Mouse (Mus musculus): ENCODE results near the gene Gabrp. TPM values are rescaled to one million over a fixed set of nuclear protein-coding genes. Genes with fewer than 3 reads are reported as not detected.

Gabrp gene
- polyA plus RNA-seq, 1 experiment: 0.05 TPM

DNA sequence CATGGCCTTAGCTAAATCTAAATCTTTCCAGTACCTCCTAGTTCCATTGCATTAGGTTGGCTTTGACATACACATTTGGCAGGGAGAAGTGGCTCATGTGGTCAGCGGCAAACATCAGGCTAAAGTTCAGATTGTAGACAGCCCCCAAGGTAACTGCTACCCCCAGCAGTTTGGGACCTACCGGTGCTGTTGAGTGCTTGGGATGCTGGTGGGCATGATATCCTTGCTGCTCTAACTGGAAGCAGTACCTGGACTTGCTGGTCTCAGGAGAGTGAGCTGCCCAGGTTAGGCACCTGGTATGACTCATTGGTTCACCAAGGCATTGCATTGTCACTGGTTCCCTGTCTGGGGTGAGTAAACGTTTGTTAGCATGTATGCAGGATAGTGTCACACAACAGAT lies 12.0 kb upstream of the Gabrp start:
- WGBS: 91% methylated on average over 3 of the region's 3 CpGs
- TF ChIP-seq CTCF (IDR thresholded peaks at IDR 0.05; ENCODE audit: borderline replicate concordance, insufficient read depth, low read depth, low read length) (no peak), POLR2A (IDR thresholded peaks at IDR 0.05; ENCODE audit: borderline replicate concordance, insufficient read depth, low read length) (no peak)
- H3K27ac ChIP-seq (ENCODE audit: insufficient read depth, low read length): no peak overlapping the region

DNA sequence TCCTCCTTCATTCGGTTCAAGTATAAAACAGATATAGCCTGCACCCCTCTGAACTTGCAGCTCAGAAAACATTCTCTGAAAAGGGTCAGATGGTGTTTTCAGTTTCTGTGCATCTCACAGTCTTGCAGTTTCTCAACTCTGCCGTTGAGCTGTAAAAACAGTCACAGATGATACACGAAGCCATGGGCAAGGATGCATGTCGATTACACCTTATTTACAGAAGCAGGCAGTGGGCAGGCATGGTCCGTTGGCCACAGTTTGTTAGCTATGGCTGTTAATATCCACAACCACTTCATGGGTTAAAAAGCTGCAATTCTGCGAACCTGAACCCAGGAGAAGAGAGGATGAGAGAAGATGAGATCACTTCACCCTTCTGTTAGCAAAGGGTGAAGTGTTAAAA lies 7.9 kb upstream of the Gabrp start:
- H3K27me3 ChIP-seq (ENCODE audit: control insufficient read depth, insufficient read depth, low read length): no peaks in the 10 kb centered on the region
- TF ChIP-seq CTCF (IDR thresholded peaks at IDR 0.05; ENCODE audit: borderline replicate concordance, insufficient read depth, low read depth, low read length) (no peak), POLR2A (IDR thresholded peaks at IDR 0.05; ENCODE audit: borderline replicate concordance, insufficient read depth, low read length) (no peak)
- 85% methylated on average over 6 of the region's 6 CpGs for WGBS
- DNase-seq: no peak
- no peak overlapping the region for H3K4me3 ChIP-seq (replicated peaks; ENCODE audit: insufficient read depth, low read depth, low read length)
- no peaks in the 10 kb centered on the region for H3K4me1 ChIP-seq (ENCODE audit: control insufficient read depth, insufficient read depth, low read length)
- H3K27ac ChIP-seq (ENCODE audit: insufficient read depth, low read length): no peak overlapping the region

More for the DNA sequence above, 12.0 kb upstream of the Gabrp start:
- no peaks in the 10 kb centered on the region; the same call in 1 of the 2 replicates for H3K27me3 ChIP-seq (ENCODE audit: control insufficient read depth, insufficient read depth, low read length)
- 0 out of 2 replicates have a peak, but pooled peaks cover 4% of the 10 kb centered on the region for H3K4me1 ChIP-seq (ENCODE audit: control insufficient read depth, insufficient read depth, low read length)
- DNase-seq: no peak
- H3K4me3 ChIP-seq (replicated peaks; ENCODE audit: insufficient read depth, low read depth, low read length): no peak overlapping the region

DNA sequence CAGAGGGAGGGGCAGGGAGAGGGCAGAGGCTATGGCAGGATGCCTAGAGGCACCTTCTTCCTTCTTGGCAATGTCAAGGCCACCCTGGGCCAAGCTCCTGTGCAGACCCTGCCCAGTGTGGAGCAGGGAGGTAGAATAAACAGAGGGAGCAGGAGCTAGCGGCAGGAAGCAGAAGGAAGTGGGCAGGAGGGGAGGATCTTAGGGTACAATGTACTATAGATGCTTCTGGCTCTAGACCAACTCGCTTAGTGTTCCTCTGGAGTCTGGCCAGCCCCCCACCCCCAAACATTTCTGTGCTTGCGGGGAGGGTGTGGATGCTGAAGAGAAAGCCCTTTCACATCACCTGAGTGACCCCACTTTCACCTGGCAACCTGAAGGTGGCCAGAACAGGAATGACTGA lies 862 bp upstream of the Gabrp start:
- no peak overlapping the region for H3K27ac ChIP-seq (ENCODE audit: insufficient read depth, low read length)

DNA sequence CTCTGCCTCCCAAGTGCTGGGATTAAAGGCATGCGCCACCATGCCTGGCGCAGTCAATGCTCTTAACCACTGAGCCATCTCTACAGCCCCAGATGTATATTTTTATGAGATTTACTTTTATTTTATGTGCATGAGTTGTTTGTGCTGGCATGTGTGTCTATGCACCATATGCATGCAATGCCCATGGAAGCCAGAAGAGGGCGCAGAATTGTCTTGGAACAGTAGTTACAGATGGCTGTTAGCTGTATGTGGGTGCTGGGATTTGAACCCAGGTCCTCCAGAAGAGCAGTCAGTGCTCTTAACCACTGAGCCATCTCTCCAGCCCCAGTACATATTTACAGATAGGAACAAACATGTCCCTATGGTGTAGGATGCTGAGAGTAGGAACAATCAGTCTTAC lies 3.8 kb downstream of the Gabrp start:
- Histone ChIP-seq H3K4me3 (replicated peaks; ENCODE audit: insufficient read depth, low read depth, low read length) (no peak overlapping the region), H3K27ac (ENCODE audit: insufficient read depth, low read length) (no peak overlapping the region), H3K27me3 (ENCODE audit: control insufficient read depth, insufficient read depth, low read length) (no peaks in the 10 kb centered on the region), H3K4me1 (ENCODE audit: control insufficient read depth, insufficient read depth, low read length) (no peaks in the 10 kb centered on the region)
- no peak for TF ChIP-seq POLR2A (IDR thresholded peaks at IDR 0.05; ENCODE audit: borderline replicate concordance, insufficient read depth, low read length)
- no peak for TF ChIP-seq CTCF (IDR thresholded peaks at IDR 0.05; ENCODE audit: borderline replicate concordance, insufficient read depth, low read depth, low read length)
- 80% methylated on average over 3 of the region's 3 CpGs for WGBS
- no peak for DNase-seq

More for the DNA sequence above, 862 bp upstream of the Gabrp start:
- Histone ChIP-seq H3K27me3 (ENCODE audit: control insufficient read depth, insufficient read depth, low read length) (no peaks in the 10 kb centered on the region), H3K4me1 (ENCODE audit: control insufficient read depth, insufficient read depth, low read length) (no peaks in the 10 kb centered on the region), H3K4me3 (replicated peaks; ENCODE audit: insufficient read depth, low read depth, low read length) (no peak overlapping the region)
- WGBS: 29% methylated on average over 3 of the region's 3 CpGs
- TF ChIP-seq POLR2A (IDR thresholded peaks at IDR 0.05; ENCODE audit: borderline replicate concordance, insufficient read depth, low read length) (no peak), CTCF (IDR thresholded peaks at IDR 0.05; ENCODE audit: borderline replicate concordance, insufficient read depth, low read depth, low read length) (no peak)
- no peak for DNase-seq

DNA sequence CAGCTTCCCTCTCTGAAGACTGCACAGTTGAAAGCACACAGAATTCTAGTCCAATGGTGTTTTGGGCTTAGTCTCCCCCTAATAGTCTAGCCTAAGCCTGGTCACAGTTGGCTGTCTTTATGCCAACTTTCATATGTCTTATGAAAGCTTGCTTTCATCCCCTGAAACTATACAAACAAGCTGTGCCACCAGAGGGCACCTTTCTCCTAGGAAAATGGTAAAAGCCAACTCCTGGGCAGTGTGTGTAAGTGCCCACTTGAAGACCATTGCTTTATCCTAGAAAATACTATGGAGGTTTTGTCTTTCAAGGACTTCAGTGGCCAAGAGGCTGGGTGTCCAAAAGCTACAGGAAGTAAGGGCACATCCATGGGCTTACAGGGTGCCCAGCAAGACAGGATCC lies 8.3 kb downstream of the Gabrp start:
- no peak for TF ChIP-seq POLR2A (IDR thresholded peaks at IDR 0.05; ENCODE audit: borderline replicate concordance, insufficient read depth, low read length)
- 0 out of 2 replicates have a peak, but pooled peaks have one; percentile 3 for TF ChIP-seq CTCF (IDR thresholded peaks at IDR 0.05; ENCODE audit: borderline replicate concordance, insufficient read depth, low read depth, low read length)
- H3K27ac ChIP-seq (ENCODE audit: insufficient read depth, low read length): no peak overlapping the region
- no peak for DNase-seq

DNA sequence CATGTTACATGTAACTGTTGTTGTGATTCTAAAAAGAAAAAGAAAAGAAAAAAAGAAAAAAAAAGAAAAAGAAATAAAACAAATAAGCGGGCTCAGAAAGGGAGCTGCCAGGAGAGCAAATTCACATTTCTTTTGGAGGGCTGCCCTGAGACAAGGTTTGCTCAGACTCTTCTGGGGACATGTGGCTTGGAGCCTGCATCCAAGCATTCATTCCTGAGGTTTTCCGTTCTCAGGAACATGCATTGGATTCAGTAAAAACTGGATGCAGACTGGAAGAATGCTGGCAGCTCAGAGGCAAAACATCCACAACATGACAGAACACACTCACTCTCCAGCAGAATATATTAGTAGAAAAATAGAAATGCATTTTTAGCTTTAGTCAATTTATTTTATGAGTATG lies 14.8 kb downstream of the Gabrp start:
- Histone ChIP-seq H3K27me3 (ENCODE audit: control insufficient read depth, insufficient read depth, low read length) (no peaks in the 10 kb centered on the region), H3K4me3 (replicated peaks; ENCODE audit: insufficient read depth, low read depth, low read length) (no peak overlapping the region), H3K27ac (ENCODE audit: insufficient read depth, low read length) (no peak overlapping the region), H3K4me1 (ENCODE audit: control insufficient read depth, insufficient read depth, low read length) (no peaks in the 10 kb centered on the region)
- TF ChIP-seq CTCF (IDR thresholded peaks at IDR 0.05; ENCODE audit: borderline replicate concordance, insufficient read depth, low read depth, low read length) (no peak), POLR2A (IDR thresholded peaks at IDR 0.05; ENCODE audit: borderline replicate concordance, insufficient read depth, low read length) (no peak)
- whole genome bisulfite sequencing: 76% methylated on average over 2 of the region's 2 CpGs
- no peak for DNase-seq

More for the DNA sequence above, 8.3 kb downstream of the Gabrp start:
- no peaks in the 10 kb centered on the region for H3K27me3 ChIP-seq (ENCODE audit: control insufficient read depth, insufficient read depth, low read length)
- H3K4me3 ChIP-seq (replicated peaks; ENCODE audit: insufficient read depth, low read depth, low read length): no peak overlapping the region
- H3K4me1 ChIP-seq (ENCODE audit: control insufficient read depth, insufficient read depth, low read length): no peaks in the 10 kb centered on the region

DNA sequence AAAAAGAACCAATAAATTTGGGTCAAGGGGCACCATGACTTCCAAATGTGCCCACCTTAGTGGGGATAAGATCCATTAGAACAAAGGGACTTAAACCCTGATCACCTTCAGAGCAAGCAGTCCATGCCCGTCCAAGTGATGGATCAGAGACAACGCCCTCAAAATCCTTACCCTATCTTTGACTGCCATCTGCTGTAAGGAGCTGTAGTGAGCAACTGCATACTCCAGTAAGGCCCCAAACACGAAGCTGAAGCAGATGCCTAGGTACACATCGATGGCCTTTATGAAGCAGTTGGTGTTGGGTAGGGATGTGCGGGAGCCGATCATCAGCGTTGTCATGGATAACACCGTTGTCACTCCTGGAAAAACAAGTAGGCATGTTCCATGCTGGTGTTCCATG lies 24.6 kb downstream of the Gabrp start:
- DNase-seq: peak; percentile 23 to 24
- WGBS: 75% methylated on average over 8 of the region's 8 CpGs
- no peaks in the 10 kb centered on the region for H3K27me3 ChIP-seq (ENCODE audit: control insufficient read depth, insufficient read depth, low read length)
- no peaks in the 10 kb centered on the region for H3K4me1 ChIP-seq (ENCODE audit: control insufficient read depth, insufficient read depth, low read length)
- no peak overlapping the region for H3K4me3 ChIP-seq (replicated peaks; ENCODE audit: insufficient read depth, low read depth, low read length)
- TF ChIP-seq POLR2A (IDR thresholded peaks at IDR 0.05; ENCODE audit: borderline replicate concordance, insufficient read depth, low read length) (no peak), CTCF (IDR thresholded peaks at IDR 0.05; ENCODE audit: borderline replicate concordance, insufficient read depth, low read depth, low read length) (peak; percentile 70)
- no peak overlapping the region for H3K27ac ChIP-seq (ENCODE audit: insufficient read depth, low read length)

DNA sequence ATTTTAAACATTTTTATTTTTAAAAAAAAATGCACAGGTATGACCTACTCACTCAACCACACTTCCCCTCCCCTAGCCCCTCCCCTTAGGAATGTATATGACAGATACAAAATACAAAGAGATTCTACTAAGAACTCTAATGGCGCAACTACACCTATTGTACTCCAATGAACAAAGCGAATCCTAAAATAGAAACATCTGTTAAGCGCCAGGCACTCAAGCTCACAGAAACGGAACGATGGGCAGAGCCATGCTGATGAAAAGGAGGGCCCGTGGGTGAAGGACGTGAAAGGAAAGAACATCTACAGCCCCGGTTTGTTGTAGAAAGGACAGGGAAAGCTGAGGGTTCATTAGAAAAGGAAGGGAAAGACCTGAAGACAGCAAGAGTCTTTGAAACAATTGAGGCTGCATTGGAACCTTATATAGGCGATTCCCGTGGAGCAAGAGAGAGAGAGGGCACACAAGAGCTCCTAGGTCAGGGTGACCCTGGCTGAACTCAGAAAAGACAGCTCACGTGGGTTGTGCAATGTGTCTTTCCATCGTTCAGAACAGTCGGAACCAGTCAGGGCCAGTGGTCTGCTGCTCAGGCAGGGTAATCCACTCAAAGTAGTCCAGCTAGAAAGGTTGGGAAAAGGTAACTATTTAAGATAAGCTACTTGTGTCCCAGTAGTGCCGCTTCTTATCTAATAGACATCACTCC lies 27.7 kb downstream of the Gabrp start:
- Histone ChIP-seq H3K4me3 (replicated peaks; ENCODE audit: insufficient read depth, low read depth, low read length) (no peak overlapping the region), H3K27me3 (ENCODE audit: control insufficient read depth, insufficient read depth, low read length) (no peaks in the 10 kb centered on the region), H3K27ac (ENCODE audit: insufficient read depth, low read length) (no peak overlapping the region), H3K4me1 (ENCODE audit: control insufficient read depth, insufficient read depth, low read length) (no peaks in the 10 kb centered on the region)
- TF ChIP-seq POLR2A (IDR thresholded peaks at IDR 0.05; ENCODE audit: borderline replicate concordance, insufficient read depth, low read length): no peak
- no peak for TF ChIP-seq CTCF (IDR thresholded peaks at IDR 0.05; ENCODE audit: borderline replicate concordance, insufficient read depth, low read depth, low read length)
- WGBS: 68% methylated on average over 14 of the region's 14 CpGs
- DNase-seq: no peak
